In the genomic region with DNA sequence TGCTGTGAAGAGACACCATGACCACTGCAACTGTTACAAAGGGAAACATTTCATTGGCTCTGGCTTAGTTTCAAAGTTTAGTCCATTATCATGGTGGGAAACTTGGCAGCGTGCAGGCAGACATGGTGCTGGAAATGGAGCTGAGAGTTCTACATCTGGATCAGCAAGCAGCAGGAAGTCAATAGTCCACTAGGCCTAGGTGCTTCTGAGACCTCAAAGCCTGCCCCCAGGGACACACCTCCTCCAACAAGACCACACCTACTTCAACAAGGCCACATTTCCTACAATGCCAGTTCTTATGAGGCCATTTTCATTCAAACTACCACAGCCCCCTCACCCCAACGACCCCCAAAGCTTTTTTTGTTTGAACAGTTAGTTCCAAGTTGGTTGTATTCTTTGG, we compare ENCODE assay signal across 26 mouse cellular contexts. TPM values are rescaled to one million over a fixed set of nuclear protein-coding genes. Genes with fewer than 3 reads are reported as not detected.
DNase-seq lines count a peak whose midpoint lies in the region; ATAC-seq and TF ChIP-seq lines count a peak whose summit lies in the region.
"Had no signal": no experiment of that assay in that cellular context is flagged by ENCODE, and none has a peak within 500 bp of the region (broad histone marks: within the 10 kb centered on the region; RNA-seq: fewer than 3 reads in every experiment).

No protein-coding gene starts in this region.

- H3K9me3 ChIP-seq in liver, postnatal 0 days (ENCODE audit: low read length), result no peaks in the 10 kb centered on the region
- H3K9me3 ChIP-seq in liver, embryonic 14.5 days (ENCODE audit: control insufficient read depth, low read length), result no peaks in the 10 kb centered on the region
- H3K9me3 ChIP-seq in hindbrain, embryonic 13.5 days, result no peaks in the 10 kb centered on the region
- H3K9me3 ChIP-seq: embryonic facial prominence, embryonic 13.5 days; forebrain, embryonic 13.5 days; G1E; heart, embryonic 15.5 days; hindbrain, embryonic 10.5 days had no signal

- peaks cover 16% of the 10 kb centered on the region for H3K4me1 ChIP-seq in liver, postnatal 0 days (ENCODE audit: insufficient read depth)
- peaks cover 32 to 34% of the 10 kb centered on the region in 2 experiments for H3K4me1 ChIP-seq in liver, embryonic 14.5 days (replicated peaks; ENCODE audit: control insufficient read depth in 2 of 2, insufficient read depth in 2 of 2, low read length in 1 of 2)
- H3K4me1 ChIP-seq in hindbrain, embryonic 13.5 days (replicated peaks), result no peaks in the 10 kb centered on the region
- H3K4me1 ChIP-seq: embryonic facial prominence, embryonic 13.5 days; forebrain, embryonic 13.5 days; heart, embryonic 15.5 days; hindbrain, embryonic 10.5 days had no signal

- TF ChIP-seq CTCF in liver, postnatal 0 days (IDR thresholded peaks at IDR 0.05; ENCODE audit: low read depth), result no peak
- no peak for TF ChIP-seq CTCF in liver, embryonic 14.5 days (IDR thresholded peaks at IDR 0.05; ENCODE audit: low read depth)
- TF ChIP-seq CTCF in left cerebral cortex, adult 2 months (IDR thresholded peaks at IDR 0.05), result no peak

- H3K27me3 ChIP-seq in liver, postnatal 0 days (ENCODE audit: insufficient read depth, low read length), result no peaks in the 10 kb centered on the region
- no peaks in the 10 kb centered on the region for H3K27me3 ChIP-seq in liver, embryonic 14.5 days (ENCODE audit: control insufficient read depth, insufficient read depth, low read length)
- H3K27me3 ChIP-seq in hindbrain, embryonic 13.5 days, result no peaks in the 10 kb centered on the region
- H3K27me3 ChIP-seq: embryonic facial prominence, embryonic 13.5 days; forebrain, embryonic 13.5 days; heart, embryonic 15.5 days had no signal

- no peaks in the 10 kb centered on the region for H3K36me3 ChIP-seq in liver, postnatal 0 days (replicated peaks; ENCODE audit: insufficient read depth, low read length)
- no peaks in the 10 kb centered on the region for H3K36me3 ChIP-seq in liver, embryonic 14.5 days (replicated peaks; ENCODE audit: control insufficient read depth, insufficient read depth, low read depth)
- H3K36me3 ChIP-seq in hindbrain, embryonic 13.5 days, result no peaks in the 10 kb centered on the region
- H3K36me3 ChIP-seq: embryonic facial prominence, embryonic 13.5 days; G1E; heart, embryonic 15.5 days; hindbrain, embryonic 10.5 days had no signal

- H3K4me2 ChIP-seq in liver, postnatal 0 days (ENCODE audit: low read depth, low read length), result no peak overlapping the region
- H3K4me2 ChIP-seq in liver, embryonic 14.5 days (ENCODE audit: low read depth), result no peak overlapping the region
- no peak overlapping the region for H3K4me2 ChIP-seq in hindbrain, embryonic 13.5 days
- H3K4me2 ChIP-seq: embryonic facial prominence, embryonic 13.5 days; forebrain, embryonic 13.5 days; heart, embryonic 11.5 days; heart, embryonic 15.5 days had no signal

- no peak overlapping the region for H3K9ac ChIP-seq in liver, postnatal 0 days (replicated peaks)
- H3K9ac ChIP-seq in liver, embryonic 14.5 days (replicated peaks), result no peak overlapping the region
- H3K9ac ChIP-seq in hindbrain, embryonic 13.5 days, result no peak overlapping the region
- H3K9ac ChIP-seq: embryonic facial prominence, embryonic 13.5 days; forebrain, embryonic 13.5 days; forebrain, postnatal 0 days; heart, embryonic 15.5 days had no signal

- intact Hi-C loops in left cerebral cortex, adult 2 months (cut with DNase I), result no loop called here

- no peak overlapping the region for H3K4me3 ChIP-seq in liver, postnatal 0 days (ENCODE audit: low read depth, low read length)
- no peak overlapping the region for H3K4me3 ChIP-seq in liver, embryonic 14.5 days (ENCODE audit: insufficient read depth in 1 of 2, low read depth in 2 of 2, low read length in 2 of 2)
- H3K4me3 ChIP-seq in hindbrain, embryonic 13.5 days, result no peak overlapping the region
- H3K4me3 ChIP-seq in left cerebral cortex, adult 2 months, result no peak overlapping the region
- H3K4me3 ChIP-seq: embryonic facial prominence, embryonic 13.5 days; forebrain, embryonic 13.5 days; gastrocnemius, adult 2 months; heart, embryonic 15.5 days; hindbrain, embryonic 10.5 days had no signal

- no peak for TF ChIP-seq EP300 in liver, postnatal 0 days (IDR thresholded peaks at IDR 0.05; ENCODE audit: low read depth)
- TF ChIP-seq EP300 in liver, embryonic 14.5 days (IDR thresholded peaks at IDR 0.05; ENCODE audit: low read depth), result no peak

- H3K27ac ChIP-seq in liver, postnatal 0 days (ENCODE audit: low read depth), result no peak overlapping the region
- peak overlapping the region; percentile 79 for H3K27ac ChIP-seq in liver, embryonic 14.5 days
- H3K27ac ChIP-seq in hindbrain, embryonic 13.5 days, result no peak overlapping the region
- no peak overlapping the region for H3K27ac ChIP-seq in left cerebral cortex, adult 2 months
- H3K27ac ChIP-seq: embryonic facial prominence, embryonic 13.5 days; forebrain, embryonic 13.5 days; gastrocnemius, adult 2 months; heart, embryonic 15.5 days; hindbrain, embryonic 10.5 days had no signal

- ATAC-seq in liver, postnatal 0 days, result no peak
- ATAC-seq in liver, embryonic 14.5 days (ENCODE audit: insufficient read depth), result peak; percentile 53
- no peak for ATAC-seq in hindbrain, embryonic 13.5 days (ENCODE audit: low FRiP score)
- ATAC-seq: forebrain, embryonic 13.5 days; forebrain, postnatal 0 days; hindbrain, embryonic 16.5 days; inflammation-experienced regulatory T-cells, adult 6 months had no signal

- WGBS in liver, postnatal 0 days (ENCODE audit: insufficient replicate concordance), result 63% methylated on average over 2 of the region's 2 CpGs
- WGBS in liver, embryonic 14.5 days (ENCODE audit: insufficient replicate concordance), result 53% methylated on average over 2 of the region's 2 CpGs
- 68% methylated on average over 2 of the region's 2 CpGs for WGBS in hindbrain, embryonic 13.5 days

- DNase-seq in liver (peak; percentile 57), adipocyte (ENCODE audit: low spot score) (peak; percentile 15)
- DNase-seq in liver, postnatal 0 days, result no peak
- no peak for DNase-seq in liver, embryonic 14.5 days (ENCODE audit: low read depth in 3 of 3, low spot score in 3 of 3)
- DNase-seq in left cerebral cortex, adult 2 months (ENCODE audit: extremely low spot score in 1 of 2, low spot score in 2 of 2), result no peak
- DNase-seq in cerebellum, postnatal 14 days, result no peak
- DNase-seq: adrenal gland, postnatal 10 days; cerebellum, adult 11 months; cerebellum, adult 8-10 months; cerebellum, postnatal 36 days; forebrain, postnatal 0 days; gastrocnemius, adult 2 months; gastrocnemius, postnatal 25 days had no signal

RNA-seq across cellular contexts. Expression of a gene that starts 8.8 kb away (rescaled TPM):
- polyA plus RNA-seq in liver, postnatal 0 days (2015; fragmentation: Nextera tagmentation; extraction: Ambion mirVana), result not detected in 2 replicates
- not detected in 2 replicates for polyA plus RNA-seq in liver, embryonic 14.5 days (2012; rRNA removed)
- polyA plus RNA-seq in liver, embryonic 14.5 days (2014; fragmentation: Nextera tagmentation; extraction: Ambion mirVana), result not detected in 2 replicates
- polyA plus RNA-seq in hindbrain, embryonic 13.5 days (2015; fragmentation: Nextera tagmentation; extraction: Ambion mirVana), result not detected in 2 replicates
- not detected for total RNA-seq in left cerebral cortex, adult 2 months (2021)
- total RNA-seq: adrenal gland, postnatal 10 days; adrenal gland, postnatal 4 days; forebrain, postnatal 0 days; gastrocnemius, adult 2 months; gastrocnemius, postnatal 25 days; granulocyte monocyte progenitor cell, adult 5-6 weeks; heart, postnatal 25 days had no signal
- polyA plus RNA-seq: brain, embryonic 14.5 days; embryonic facial prominence, embryonic 13.5 days; forebrain, embryonic 13.5 days; forebrain, postnatal 0 days; G1E; heart, embryonic 11.5 days; heart, embryonic 15.5 days; hindbrain, embryonic 10.5 days; hindbrain, embryonic 16.5 days; inflammation-experienced regulatory T-cells, adult 6 months had no signal

RNA-seq across cellular contexts. Expression of a gene that starts 13.0 kb away (rescaled TPM):
- not detected in 2 replicates for polyA plus RNA-seq in liver, postnatal 0 days (2015; fragmentation: Nextera tagmentation; extraction: Ambion mirVana)
- polyA plus RNA-seq in liver, embryonic 14.5 days (2012; rRNA removed), result not detected in 2 replicates
- not detected in 2 replicates for polyA plus RNA-seq in liver, embryonic 14.5 days (2014; fragmentation: Nextera tagmentation; extraction: Ambion mirVana)
- polyA plus RNA-seq in hindbrain, embryonic 13.5 days (2015; fragmentation: Nextera tagmentation; extraction: Ambion mirVana), result not detected in 2 replicates
- total RNA-seq in left cerebral cortex, adult 2 months (2021), result not detected
- total RNA-seq: adrenal gland, postnatal 10 days; adrenal gland, postnatal 4 days; forebrain, postnatal 0 days; gastrocnemius, adult 2 months; gastrocnemius, postnatal 25 days; granulocyte monocyte progenitor cell, adult 5-6 weeks; heart, postnatal 25 days had no signal
- polyA plus RNA-seq: brain, embryonic 14.5 days; embryonic facial prominence, embryonic 13.5 days; forebrain, embryonic 13.5 days; forebrain, postnatal 0 days; G1E; heart, embryonic 11.5 days; heart, embryonic 15.5 days; hindbrain, embryonic 10.5 days; hindbrain, embryonic 16.5 days; inflammation-experienced regulatory T-cells, adult 6 months had no signal

RNA-seq across cellular contexts. Expression of a gene that starts 40.4 kb away (rescaled TPM):
- polyA plus RNA-seq in liver, postnatal 0 days (2015; fragmentation: Nextera tagmentation; extraction: Ambion mirVana), result 178 and 189 TPM in 2 replicates
- 207 and 272 TPM in 2 replicates for polyA plus RNA-seq in liver, embryonic 14.5 days (2012; rRNA removed)
- 326 and 386 TPM in 2 replicates for polyA plus RNA-seq in liver, embryonic 14.5 days (2014; fragmentation: Nextera tagmentation; extraction: Ambion mirVana)
- polyA plus RNA-seq in hindbrain, embryonic 13.5 days (2015; fragmentation: Nextera tagmentation; extraction: Ambion mirVana), result 10.6 and 10.8 TPM in 2 replicates
- 10 to 100 TPM; 35.5 to 37.5 TPM for total RNA-seq in left cerebral cortex, adult 2 months (2021)

Comparison
In these comparisons a context has a peak if more than half of its experiments do, and no peak if none do; other contexts are left out.
1. DNase-seq: peak in liver (single experiment) and adipocyte (single experiment); none in liver, postnatal 0 days (single experiment), liver, embryonic 14.5 days (0 of 3), left cerebral cortex, adult 2 months (0 of 2) and cerebellum, postnatal 14 days (0 of 2).
2. RNA of a gene that starts 40.4 kb away (polyA plus RNA-seq): 207 to 386 TPM in liver, embryonic 14.5 days and 178 to 189 TPM in liver, postnatal 0 days; 10.6 to 10.8 TPM in hindbrain, embryonic 13.5 days; every median in the first group is over 10 times any median in the second.